Mouse (Mus musculus) brain, embryonic 14.5 days (tissue): ENCODE results near the gene Ampd3. TPM values are rescaled to one million over a fixed set of nuclear protein-coding genes. Genes with fewer than 3 reads are reported as not detected.

Source experiments
- DNase-seq: peaks from one replicate; pipeline ENCODE4 v3.0.0-alpha.2; 2011; ENCODE audit warnings: low read depth
- CTCF ChIP-seq: fragments of 200-500 bp; IDR thresholded peaks from 2 replicates; pipeline ENCODE4 v1.5.1; 2012; ENCODE audit warnings: inconsistent platforms, mild to moderate bottlenecking, moderate library complexity, borderline replicate concordance; ENCODE audit not compliant: insufficient read depth, insufficient read length; ENCODE audit errors: extremely low read depth
- POLR2A ChIP-seq: fragments of 200-500 bp; IDR thresholded peaks from 2 replicates; pipeline ENCODE4 v1.6.1; 2012; ENCODE audit warnings: mild to moderate bottlenecking, inconsistent platforms, borderline replicate concordance; ENCODE audit not compliant: poor library complexity, insufficient read depth, insufficient read length, severe bottlenecking; ENCODE audit errors: extremely low read depth
- polyA plus RNA-seq: library from polyadenylated mRNA; depleted of rRNA; stranded (reverse); fragments of >200 nt; gene quantifications from 2 replicates; pipeline ENCODE4 v1.2.3, GENCODE M21; 2012; rRNA removed

Gene Ampd3
- 5.3 and 7.6 TPM in 2 replicates for polyA plus RNA-seq

DNA sequence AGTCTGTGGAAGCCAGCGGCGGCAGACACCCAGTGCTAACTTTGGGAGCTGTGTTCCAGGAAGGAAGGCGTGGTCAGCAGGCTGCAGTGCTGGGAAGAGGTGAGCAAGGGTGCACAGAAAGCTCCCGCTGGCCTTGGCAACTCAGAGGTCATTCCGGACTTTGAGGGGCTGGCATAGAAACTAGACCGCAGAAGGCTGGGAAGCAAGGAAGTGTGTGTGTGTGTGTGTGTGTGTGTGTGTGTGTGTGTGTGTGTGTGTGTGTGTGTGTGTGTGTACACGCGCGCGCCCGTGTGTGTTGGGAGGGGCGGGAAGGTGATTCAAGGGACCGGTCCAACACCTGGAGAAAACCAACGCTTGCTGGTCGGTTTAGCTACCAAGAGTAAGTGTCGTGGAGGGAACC, at the start of gene Ampd3:
Gene Ampd3, plus strand, starts transcription at position 206 of the 400 bp plus-strand sequence.
- no peak for DNase-seq
- TF ChIP-seq CTCF (no peak), POLR2A (no peak)

DNA sequence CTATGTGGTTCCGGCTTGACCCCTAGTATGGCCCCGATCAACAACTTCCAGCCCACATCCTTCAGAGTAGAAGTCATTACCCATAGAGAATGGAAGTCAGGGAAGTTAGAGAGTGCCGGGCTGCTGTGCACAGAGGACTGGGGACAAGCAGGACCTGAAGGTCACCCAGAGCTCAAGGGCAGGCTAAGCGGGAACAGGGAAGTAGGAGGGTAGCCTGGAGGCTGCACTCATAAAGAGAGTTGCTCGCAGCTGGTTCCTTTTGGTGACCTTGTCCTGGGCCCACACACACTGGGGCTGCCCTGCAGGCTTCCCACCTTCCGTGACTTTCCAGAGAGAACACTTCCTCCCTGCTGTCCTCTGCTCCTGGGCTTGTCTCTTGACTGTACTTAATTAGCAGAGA, 49.5 kb upstream of the Ampd3 start:
- TF ChIP-seq CTCF (no peak), POLR2A (no peak)
- no peak for DNase-seq

DNA sequence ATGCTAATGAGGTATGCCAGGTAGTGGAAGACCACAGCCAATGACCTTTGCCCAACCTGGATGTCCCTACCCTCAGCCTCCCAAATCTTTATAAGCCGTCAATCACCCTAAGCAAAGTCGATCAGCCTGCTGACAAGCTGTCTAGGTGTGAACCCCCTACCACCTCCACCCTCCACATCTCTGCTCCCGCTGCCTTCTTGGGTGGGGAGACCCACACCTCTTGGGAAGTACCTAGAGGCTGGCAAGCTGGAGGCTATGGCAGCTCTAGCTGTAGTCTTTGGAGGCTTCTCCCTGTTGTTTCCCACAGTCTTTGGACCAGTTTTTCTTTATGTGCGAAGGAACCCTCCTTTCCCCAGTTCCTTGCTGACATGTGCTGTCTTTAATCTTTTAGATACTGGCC, 48.1 kb upstream of the Ampd3 start:
- TF ChIP-seq POLR2A (no peak), CTCF (no peak)
- no peak for DNase-seq

DNA sequence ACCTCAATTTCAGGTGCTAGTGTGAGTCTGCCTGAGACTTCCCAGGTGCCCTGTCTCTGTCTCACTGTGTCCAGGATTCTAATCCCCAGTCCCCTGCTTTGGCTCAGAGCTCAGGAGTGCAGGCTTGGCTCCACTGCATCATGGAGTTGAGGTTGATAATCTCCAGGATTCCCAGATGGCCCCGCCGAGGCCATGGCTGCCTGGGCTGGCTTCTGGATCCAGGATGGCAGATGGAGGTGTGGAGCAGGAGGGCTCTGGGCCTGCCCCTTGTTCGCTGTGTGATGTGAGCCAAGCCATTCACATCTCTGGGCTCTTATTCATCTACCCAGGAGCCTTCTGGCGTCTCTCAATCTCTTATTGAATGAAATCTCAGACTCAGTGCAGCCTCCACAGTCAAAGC, 45.8 kb upstream of the Ampd3 start:
- no peak for DNase-seq
- TF ChIP-seq POLR2A (no peak), CTCF (no peak)

DNA sequence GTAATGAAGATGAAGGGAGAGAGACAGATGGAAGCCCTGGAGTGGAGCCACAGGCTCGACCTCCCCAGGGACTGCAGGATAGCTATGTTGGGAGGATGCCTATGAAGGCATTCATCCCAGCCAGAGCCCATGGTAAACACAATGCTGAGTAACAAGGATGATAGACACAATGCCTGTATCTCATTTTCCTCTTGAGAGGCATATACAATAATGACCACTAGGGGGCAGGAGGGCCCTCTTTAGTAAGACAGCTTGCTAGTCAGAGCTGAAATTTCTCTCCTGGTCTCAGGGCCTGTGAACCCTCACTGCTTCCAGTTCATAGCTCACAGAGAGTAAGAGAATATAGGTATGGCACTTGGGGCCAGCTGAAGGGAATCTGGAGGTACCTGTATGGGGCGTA, 41.0 kb upstream of the Ampd3 start:
- TF ChIP-seq CTCF (peak; percentile 71; the same call in 1 of the 2 replicates), POLR2A (no peak)

DNA sequence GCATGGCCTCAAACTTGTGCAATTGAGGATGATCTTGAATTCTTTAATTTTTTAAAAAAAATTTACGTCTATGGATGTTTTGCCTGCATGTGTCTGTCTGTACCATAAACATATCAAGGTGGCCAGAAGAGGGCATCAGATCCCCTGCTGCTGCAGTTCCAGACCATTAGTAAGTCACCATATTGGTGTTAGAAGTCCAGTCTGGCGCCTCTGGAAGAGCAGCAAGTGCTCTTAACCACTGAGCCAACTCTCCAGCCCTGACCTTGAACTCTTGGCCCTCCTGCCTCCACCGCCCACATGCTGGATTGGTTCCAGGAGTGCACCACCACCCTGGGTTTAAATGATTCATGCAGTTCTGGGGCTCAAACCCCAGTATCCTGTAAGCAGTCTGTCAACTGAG, 39.1 kb upstream of the Ampd3 start:
- peak; percentile 47; the same call in 1 of the 2 replicates for TF ChIP-seq CTCF
- no peak for TF ChIP-seq POLR2A
- DNase-seq: peak; percentile 70

More for the DNA sequence above, 41.0 kb upstream of the Ampd3 start:
- DNase-seq: peak; percentile 92

DNA sequence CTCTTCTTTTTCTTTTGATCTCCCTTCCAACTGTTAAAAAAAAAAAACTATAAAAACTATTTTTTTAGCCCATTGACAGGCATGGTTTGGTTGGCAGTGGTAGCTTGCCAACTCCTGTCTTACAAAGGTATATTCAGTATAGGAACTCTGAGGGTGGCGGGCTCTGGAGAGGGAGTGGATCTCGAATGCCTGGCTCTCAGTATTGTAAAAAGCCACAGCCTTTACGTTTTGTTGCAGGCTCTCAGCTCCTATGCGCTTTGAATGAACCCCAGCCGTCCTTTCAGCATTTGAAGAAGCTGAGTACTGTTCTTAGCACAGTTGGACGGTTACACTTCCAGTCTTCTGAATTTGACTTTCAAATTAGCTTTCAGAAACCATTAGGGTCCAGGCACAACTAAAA, 38.7 kb upstream of the Ampd3 start:
- TF ChIP-seq POLR2A (no peak), CTCF (no peak)
- DNase-seq: peak; percentile 76

DNA sequence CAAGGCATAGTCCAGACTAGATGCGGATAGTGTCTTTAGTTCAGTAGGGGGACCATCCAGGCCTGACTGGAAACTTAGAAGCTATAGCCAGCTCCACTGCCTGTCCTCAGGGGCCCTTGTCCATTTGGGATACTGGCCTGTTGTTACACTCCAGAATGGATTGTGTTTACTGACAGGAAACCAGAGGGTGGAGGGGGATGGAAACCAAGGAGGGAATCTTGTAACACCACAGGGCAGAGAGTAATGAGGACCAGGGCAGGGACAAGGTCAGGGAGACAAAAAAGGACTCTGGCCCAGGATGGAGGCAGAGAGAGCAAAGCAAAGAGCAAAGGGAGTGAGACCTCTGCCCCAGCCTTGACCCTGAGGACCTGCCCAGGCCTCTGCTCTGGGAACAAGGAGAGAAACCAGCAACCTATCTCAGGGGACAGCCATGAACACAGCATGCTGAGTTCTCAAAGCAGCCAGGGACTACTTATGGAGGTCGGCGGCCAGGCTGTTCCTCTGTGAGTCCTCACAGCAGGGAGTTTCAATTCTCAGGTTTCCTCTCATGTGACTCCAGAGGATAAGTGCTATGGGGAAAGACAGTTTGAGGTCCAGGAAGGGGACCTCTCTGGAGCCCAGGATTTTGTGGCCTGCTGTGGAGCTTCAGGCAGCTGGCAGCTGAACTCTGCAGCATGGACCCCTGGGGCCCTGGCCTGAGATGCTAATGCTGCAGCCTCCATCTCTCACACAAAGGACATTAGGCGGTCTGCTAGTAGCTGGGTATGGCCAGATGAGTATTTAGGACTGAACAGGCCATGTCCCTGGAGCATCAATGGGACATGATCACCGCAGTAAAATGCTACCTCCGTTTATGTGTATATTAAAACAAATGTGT, 36.7 kb upstream of the Ampd3 start:
- DNase-seq: no peak
- TF ChIP-seq POLR2A (no peak), CTCF (no peak)

DNA sequence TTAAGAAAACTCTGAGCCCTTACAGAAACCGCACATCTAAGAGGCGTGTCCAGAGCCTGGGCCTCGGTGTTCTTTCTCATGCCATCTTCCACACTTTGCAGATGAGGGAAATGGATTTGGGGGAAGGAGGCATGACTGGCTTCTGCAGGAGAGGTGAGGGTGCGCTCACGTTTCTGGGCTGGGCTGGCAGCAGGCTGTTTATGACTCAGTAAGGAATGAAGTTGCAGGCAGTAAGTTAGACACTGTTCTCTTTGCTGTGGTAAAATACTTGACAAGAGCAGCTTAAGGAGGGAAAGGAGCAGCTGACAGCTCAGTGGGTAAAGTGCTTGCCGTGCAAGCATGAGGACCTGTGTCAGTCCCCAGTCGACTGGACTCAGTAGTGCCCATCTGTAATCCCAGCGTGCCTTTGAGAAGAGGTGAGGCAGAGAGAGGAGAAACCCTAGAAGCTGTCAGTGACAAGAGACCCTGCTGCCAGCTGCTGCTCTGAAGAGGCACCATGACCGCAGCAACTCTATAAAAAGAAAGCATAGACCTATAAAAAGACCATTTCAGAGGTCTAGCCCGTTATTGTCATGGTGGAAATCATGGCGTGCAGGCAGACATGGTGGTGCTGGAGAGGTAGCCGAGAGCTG, 35.9 kb upstream of the Ampd3 start:
- no peak for DNase-seq
- TF ChIP-seq CTCF (no peak), POLR2A (no peak)

DNA sequence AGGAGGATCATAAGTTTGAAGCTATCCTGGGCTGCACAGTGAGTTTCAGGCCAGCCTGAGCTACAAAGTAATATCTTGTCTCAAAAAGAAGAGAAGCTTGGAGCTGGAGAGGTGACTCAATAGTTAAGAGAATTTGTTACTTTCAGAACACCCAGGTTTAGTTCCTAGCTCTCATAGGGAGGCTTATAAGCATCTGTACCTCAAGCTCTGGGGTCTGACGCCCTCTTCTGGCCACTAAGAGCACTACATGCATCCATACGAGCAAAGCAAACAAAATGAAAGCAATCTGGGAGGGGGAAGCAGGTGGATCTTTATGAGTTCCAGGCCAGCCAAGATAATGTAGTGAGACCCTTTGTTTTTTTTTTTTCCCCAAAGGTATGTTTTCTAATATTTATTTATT, 31.1 kb upstream of the Ampd3 start:
- TF ChIP-seq CTCF (no peak), POLR2A (no peak)
- DNase-seq: no peak

DNA sequence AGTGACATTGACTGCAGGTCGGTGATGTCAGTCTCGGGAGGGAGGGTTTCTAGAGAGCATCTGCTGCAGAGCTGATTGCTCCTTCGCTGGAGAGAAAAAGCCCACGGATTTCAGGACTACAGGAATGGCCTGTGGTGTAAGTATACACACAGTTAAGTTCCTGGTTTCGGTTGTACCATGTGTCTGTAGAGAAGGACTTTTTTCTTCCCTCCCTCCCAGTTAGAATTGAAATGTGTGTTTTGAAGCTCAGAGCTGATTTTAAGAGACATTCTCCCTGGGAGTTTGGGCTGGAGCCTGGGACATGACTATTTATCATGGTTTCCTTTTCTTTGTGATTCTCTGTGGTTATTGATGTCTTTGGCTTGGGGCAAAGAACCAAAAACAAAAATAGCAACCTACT, 28.2 kb upstream of the Ampd3 start:
- DNase-seq: peak; percentile 39
- TF ChIP-seq CTCF: no peak
- TF ChIP-seq POLR2A: no peak
